Mouse (Mus musculus) WW6 (cell line): Measurements from ENCODE around the gene Spock1.
A peak's percentile ranks its signal among the peaks of the same experiment; 100 is the strongest.
"Not testable (repeated sequence)": the region's sequence is repeated elsewhere in the genome, so short reads cannot be mapped to it uniquely, and the experiment has no call there.

ENCODE experiments used
- DNase-seq: peaks from one replicate; pipeline ENCODE4 v3.0.0-alpha.2; 2013; ENCODE audit warnings: low read depth, low spot score

The Spock1 gene

DNA sequence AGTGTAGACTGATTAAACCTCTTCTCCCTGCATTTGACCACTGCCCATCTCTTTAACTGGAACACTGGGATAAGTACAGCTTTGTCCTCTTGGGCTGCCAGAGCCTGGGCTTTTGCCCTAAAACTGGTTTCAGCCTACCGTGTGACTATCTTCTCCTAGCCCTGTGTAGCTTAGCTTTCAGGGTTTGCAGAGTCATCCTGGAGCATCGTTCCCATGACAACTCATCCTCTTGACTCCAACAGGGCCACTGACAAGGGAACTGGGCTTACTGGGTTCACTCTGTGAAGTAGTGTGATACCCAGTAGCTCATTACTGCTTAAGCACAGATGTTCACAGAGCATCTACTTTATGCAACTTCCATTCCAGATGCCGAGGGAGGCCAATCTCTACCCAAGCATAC lies 303.7 kb downstream of the Spock1 start:
- DNase-seq: no peak

- DNase-seq: no peak
Observed at GRCm38 (mm10) chr13:57603226-57603625, 304.9 kb downstream of the Spock1 start.

- DNase-seq: no peak
Observed at GRCm38 (mm10) chr13:57595761-57596051, 312.4 kb downstream of the Spock1 start.

DNA sequence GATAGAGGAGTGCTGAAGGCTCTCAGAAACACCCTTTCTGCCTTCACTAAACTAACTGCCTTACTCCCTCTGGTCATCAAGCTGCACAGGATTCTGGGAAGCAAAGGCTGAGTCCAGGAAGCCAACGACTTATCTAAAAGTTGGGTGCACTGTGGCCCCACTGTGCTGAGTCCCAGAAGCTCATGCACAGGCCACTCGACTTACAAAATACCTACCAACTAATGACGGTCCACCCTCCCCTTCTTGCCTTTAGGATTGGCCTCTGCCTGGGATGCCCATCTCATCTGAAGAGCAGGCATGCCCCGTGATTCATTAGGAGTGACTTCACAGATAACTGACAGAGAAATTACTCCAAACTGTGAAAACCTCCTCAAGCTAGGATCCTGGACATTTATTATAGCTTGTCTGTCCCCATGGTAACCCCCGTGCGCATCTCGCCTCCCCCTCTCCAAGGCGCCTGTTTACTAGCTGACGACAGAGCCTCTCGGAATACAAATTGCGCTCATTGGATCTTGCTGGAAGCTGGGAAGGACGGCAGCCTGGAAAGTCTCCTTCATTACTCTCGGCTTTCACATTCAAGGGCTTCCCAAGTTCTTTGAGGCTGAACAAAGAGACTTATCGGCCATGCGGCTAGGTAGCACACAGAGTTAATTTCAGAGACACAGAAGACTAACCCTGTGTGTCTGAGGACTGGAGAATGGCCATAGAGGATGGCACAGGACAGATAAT lies 312.9 kb downstream of the Spock1 start:
- no peak for DNase-seq

GRCm38 (mm10) chr13:57589338-57589914 lies 318.7 kb downstream of the Spock1 start:
- DNase-seq: not testable (repeated sequence)

DNA sequence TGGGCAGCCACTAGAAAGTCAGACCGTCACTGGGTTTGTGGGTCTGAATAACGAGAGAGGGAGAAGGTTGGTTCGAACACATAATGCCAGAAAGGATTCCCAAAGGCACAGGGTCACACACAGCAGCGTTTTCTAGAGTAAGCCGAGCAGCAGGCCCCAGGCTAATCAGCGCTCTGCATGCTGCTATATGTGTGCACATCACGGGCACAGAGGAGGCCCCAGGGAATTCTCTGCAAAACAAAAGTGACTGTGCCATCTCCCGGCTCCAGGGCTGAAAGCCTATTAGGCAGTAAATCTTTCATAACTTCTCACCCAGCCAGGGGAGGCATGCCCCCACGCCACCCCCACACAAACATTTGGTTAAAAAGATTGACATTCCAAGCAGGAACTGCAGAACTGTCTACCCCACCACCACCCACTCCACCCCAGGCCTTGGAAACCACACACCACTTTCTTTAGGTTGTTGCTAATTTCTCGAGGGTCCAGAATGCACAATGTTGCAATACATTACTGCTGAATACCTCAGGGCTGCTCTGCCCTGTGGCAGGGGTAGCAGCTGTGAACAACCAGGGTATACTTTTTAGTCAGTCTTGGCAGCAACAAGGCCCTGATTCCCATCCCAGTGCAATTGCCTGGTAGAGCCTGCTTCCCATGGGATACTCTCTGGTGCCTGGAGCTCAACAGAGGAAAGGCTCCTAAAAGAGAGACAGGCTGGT lies 319.4 kb downstream of the Spock1 start:
- no peak for DNase-seq

GRCm38 (mm10) chr13:57585131-57585530 lies 323.0 kb downstream of the Spock1 start:
- no peak for DNase-seq

- no peak for DNase-seq
Observed at GRCm38 (mm10) chr13:57582314-57582976, 325.7 kb downstream of the Spock1 start.

DNA sequence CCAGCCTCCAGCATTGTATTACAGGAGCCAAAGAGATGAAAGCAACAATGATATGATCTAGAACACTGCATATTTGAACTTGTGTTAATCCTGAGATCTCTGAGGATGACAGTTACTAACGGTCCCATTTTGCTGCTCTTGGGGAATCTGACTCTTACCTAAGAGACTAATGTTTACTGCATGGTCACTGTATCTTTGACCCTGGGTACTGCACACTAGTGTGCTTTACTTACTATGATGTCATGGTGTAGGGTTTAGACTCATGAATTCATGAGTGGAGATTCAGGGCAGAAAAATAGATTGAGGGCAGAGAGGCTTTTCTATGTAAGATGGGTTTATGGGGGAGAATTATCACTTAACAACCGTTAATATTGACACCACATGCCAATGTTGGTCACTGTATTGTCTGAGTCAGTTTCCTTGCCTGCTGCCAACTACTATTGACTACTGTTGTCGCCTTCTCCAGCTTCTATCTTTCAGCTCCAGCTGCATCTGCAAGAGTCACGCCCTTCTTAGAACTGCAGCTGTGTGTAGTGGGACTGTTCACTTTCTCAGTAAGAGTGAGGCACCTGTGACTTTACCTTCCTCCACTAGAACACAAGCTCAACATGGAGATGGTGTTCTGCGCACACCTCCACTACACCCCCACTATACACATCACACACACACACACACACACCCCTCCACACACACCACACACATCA lies 330.4 kb downstream of the Spock1 start:
- DNase-seq: no peak

DNA sequence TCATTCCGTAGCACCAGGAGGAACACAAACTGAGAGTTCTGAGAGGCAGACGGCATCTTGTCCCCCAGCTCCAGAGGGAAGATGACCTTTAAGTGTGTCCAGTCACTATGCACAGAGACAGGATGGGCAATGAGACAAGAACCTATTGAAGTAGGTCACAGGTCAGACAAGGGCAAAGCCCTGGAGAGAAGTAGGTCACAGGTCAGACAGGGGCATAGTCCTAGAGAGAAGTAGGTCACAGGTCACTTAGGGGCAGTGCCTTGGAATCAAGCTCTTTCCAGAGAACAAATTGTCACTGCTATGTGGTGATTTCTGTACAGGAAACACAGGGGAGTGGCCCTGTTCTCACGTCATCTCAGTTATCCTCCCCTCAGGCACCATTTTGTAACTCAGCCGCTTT lies 334.6 kb downstream of the Spock1 start:
- no peak for DNase-seq

DNA sequence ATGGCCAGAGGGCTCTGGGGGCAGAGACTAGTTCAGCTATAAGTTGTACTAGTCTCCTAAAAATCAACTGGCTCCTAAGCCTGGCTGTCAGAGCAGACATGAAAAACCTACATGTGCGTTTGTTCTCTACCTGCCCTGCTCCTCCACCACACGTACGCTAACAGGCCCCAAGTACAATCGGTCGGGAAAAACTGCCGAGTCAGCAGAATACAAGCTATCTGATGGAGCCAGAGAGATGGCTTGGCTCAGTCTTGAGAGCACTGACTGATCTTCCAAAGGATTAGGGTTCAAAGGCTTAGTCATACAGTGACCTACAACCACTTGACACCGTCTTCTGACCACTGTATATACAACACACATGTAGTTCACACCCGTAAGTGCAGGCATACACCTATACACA lies 339.7 kb downstream of the Spock1 start:
- DNase-seq: no peak

- no peak for DNase-seq
Observed at GRCm38 (mm10) chr13:57555186-57555585, 352.9 kb downstream of the Spock1 start.

GRCm38 (mm10) chr13:57549743-57550142 lies 358.4 kb downstream of the Spock1 start:
- peak; percentile 33 for DNase-seq

DNA sequence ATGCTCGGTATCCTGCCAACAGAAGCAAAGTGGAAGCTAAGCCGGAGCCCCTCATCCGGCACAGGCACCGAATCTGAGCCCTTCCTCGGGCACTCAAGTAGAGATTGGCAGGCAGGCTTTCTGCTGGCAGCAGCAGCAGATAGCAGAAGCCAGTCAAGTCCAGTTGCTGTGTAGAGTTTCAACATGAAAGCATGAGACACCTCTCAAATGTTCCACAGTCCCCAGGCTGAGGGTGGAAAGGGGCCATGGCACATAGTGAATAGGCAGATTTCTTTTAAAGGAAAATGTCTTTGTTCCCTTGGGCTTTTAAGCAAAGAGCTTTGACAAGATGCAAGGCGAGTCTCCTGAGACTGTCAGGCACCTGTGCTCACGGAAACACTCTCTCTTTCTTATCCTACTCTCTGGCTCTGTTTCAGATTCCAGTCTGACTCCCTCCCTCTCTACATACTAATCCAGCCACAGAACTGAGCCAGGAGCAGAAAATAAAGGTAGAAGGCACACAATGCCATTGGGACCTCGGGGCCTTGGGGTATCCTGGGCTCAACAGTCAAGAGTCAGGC lies 371.1 kb downstream of the Spock1 start:
- DNase-seq: no peak

DNA sequence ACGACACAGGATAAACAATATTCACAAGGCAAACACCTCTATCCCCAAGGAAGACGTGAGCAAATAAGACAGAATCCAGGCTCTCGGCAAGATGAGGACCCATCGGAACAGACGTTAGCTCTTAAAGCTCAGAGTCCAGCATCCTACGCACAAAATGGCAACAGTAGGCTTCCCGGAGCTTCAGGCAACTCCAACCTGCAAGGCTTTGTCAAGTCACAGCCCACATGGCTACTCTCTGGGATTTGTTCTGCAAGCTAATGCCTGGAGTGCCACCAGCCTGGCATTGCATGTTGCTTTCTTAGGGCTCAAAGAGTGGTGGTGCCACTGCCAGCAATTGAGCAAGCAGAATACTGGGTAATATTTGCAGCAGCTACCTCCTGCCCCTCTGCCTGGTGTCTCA lies 373.8 kb downstream of the Spock1 start:
- DNase-seq: no peak

GRCm38 (mm10) chr13:57525946-57526345 lies 382.2 kb downstream of the Spock1 start:
- DNase-seq: no peak

- no peak for DNase-seq
Observed at GRCm38 (mm10) chr13:57524546-57524945, 383.6 kb downstream of the Spock1 start.

DNA sequence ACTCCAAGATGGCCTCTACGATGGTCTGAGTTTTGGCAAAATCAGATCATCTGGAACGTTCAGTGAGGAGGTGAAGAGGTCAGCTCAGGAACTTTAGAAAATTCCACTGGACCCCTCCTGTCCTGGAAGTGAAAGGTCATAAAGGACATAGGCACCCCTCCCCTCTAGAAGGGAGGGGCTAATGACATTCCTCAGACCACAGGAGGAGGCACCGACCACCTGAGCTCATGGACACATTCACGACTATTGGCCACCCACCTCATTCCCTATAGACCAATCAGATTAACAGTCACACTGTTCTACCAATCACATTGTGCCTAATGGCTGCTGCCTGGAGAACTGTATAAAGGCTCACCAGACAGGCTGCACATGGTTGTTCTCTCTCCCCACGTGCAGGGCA lies 384.8 kb downstream of the Spock1 start:
- no peak for DNase-seq

GRCm38 (mm10) chr13:57522319-57522718 lies 385.8 kb downstream of the Spock1 start:
- DNase-seq: no peak

- peak; percentile 16 for DNase-seq
Observed at GRCm38 (mm10) chr13:57521152-57521551, 387.0 kb downstream of the Spock1 start.

DNA sequence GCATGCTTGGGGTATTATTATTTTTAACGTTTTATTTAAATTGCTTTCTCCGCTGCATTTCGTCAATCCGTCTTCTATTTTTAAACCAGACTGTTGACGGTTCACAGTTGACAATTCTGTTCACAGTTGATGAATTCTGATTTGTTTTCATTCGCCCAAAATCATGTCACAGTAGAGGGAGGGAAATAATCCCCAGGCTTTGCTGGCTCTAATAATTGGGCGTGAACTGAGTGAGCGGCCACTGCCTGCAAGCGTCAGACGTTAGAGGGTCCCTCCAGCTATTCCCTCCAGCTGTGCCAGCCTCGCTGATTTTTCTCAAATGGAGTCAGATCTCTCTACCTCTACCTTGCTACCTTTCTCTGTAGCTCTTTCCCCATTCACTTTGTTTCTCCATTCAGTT lies 388.3 kb downstream of the Spock1 start:
- DNase-seq: no peak

DNA sequence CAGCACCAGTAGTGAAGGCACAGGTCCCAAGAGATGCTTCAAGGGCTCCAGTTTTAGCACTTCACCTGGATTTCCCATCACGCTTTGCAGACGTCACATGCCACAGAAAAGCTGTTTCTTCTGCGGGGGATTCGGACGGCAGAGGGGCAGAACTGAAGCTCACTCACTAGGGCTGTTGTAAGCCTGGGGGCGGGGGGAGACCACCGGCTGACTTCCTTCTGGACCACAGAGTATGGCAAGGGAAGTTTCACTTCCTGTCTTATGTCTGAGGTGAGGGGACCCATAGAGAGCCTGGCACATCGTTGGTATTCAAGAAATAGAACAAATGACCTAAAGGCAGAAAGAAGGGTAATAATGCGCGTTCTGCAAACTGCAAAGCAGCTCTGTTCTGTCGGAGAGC lies 392.4 kb downstream of the Spock1 start:
- DNase-seq: no peak
